Mouse (Mus musculus) CH12.LX (cell line): Measurements from ENCODE around the gene Ica1. TPM values are rescaled to one million over a fixed set of nuclear protein-coding genes. Genes with fewer than 3 reads are reported as not detected.

Experiments used
- DNase-seq: peaks from one replicate; pipeline ENCODE4 v3.0.0-alpha.2; 2013; ENCODE audit errors: extremely low read depth
- H3K27ac ChIP-seq: 2 replicates; pipeline ENCODE4 v1.5.1; 2012; ENCODE audit warnings: low read depth, mild to moderate bottlenecking, control low read depth, moderate library complexity; ENCODE audit not compliant: insufficient read depth
- H3K27me3 ChIP-seq: replicated peaks from 2 replicates; pipeline ENCODE3; 2012; ENCODE audit warnings: inconsistent platforms
- H3K36me3 ChIP-seq, 2 experiments: replicated peaks in 1 of 2; 2 replicates each; pipeline versions ENCODE3 to v1.6.1; 2012; ENCODE audit warnings: inconsistent platforms in 1 of 2, low read length in 1 of 2, mild to moderate bottlenecking in 1 of 2, mixed read lengths in 1 of 2, moderate library complexity in 1 of 2; ENCODE audit not compliant: control insufficient read depth in 1 of 2, insufficient read depth in 1 of 2
- H3K4me1 ChIP-seq, 2 experiments: 2 replicates each; pipeline ENCODE4 v1.6.1; 2012; ENCODE audit warnings: inconsistent platforms in 1 of 2, moderate library complexity in 1 of 2; ENCODE audit not compliant: insufficient read depth in 2 of 2, control insufficient read depth in 1 of 2
- H3K4me2 ChIP-seq: 2 replicates; pipeline ENCODE4 v1.6.1; 2012; ENCODE audit warnings: low read depth, mild to moderate bottlenecking, control low read depth; ENCODE audit not compliant: poor library complexity, insufficient read depth, severe bottlenecking
- H3K4me3 ChIP-seq, 3 experiments: fragments of 150-350 bp in 1 of 3; sonication (generic) in 1 of 3; replicated peaks in 1 of 3; 2 replicates each; pipeline versions ENCODE3 to v1.5.1; 2011 to 2012; ENCODE audit warnings: low read depth in 2 of 3, low read length in 2 of 3, mild to moderate bottlenecking in 2 of 3, moderate library complexity in 2 of 3, control low read depth in 1 of 3, improper control_type of control experiment in 1 of 3, inconsistent platforms in 1 of 3, mixed read lengths in 1 of 3; ENCODE audit not compliant: poor library complexity in 1 of 3
- H3K79me2 ChIP-seq: replicated peaks from 2 replicates; pipeline ENCODE4 v1.6.1; 2012; ENCODE audit warnings: mild to moderate bottlenecking, moderate library complexity; ENCODE audit not compliant: control insufficient read depth, poor library complexity, insufficient read depth, severe bottlenecking; ENCODE audit errors: extremely low read depth
- H3K9ac ChIP-seq: 2 replicates; pipeline ENCODE4 v1.6.1; 2012; ENCODE audit warnings: low read depth, mild to moderate bottlenecking, control low read depth, moderate library complexity; ENCODE audit not compliant: insufficient read depth
- H3K9me3 ChIP-seq: replicated peaks from 2 replicates; pipeline ENCODE3; 2012; ENCODE audit warnings: low read length, inconsistent platforms, mixed read lengths
- CHD2 ChIP-seq: IDR thresholded peaks from 2 replicates; pipeline ENCODE4 v1.6.1; 2011; ENCODE audit warnings: low read length, improper control_type of control experiment
- CTCF ChIP-seq, 2 experiments: IDR thresholded peaks in 1 of 2; conservative IDR thresholded peaks in 1 of 2; 2 replicates each; pipeline ENCODE4 v1.5.1; 2011 to 2012; ENCODE audit warnings: low read depth in 2 of 2, low read length in 2 of 2, improper control_type of control experiment in 1 of 2, inconsistent platforms in 1 of 2, mild to moderate bottlenecking in 1 of 2, moderate library complexity in 1 of 2
- ETS1 ChIP-seq: conservative IDR thresholded peaks from 2 replicates; pipeline ENCODE4 v1.6.1; 2012; ENCODE audit warnings: low read depth, mild to moderate bottlenecking, inconsistent platforms, low read length, improper control_type of control experiment, moderate library complexity
- HCFC1 ChIP-seq: IDR thresholded peaks from 2 replicates; pipeline ENCODE4 v1.6.1; 2012; ENCODE audit warnings: low read depth, mild to moderate bottlenecking, inconsistent platforms, low read length, improper control_type of control experiment
- JUN ChIP-seq: IDR thresholded peaks from 2 replicates; pipeline ENCODE4 v1.6.1; 2011; ENCODE audit warnings: low read depth, mild to moderate bottlenecking, low read length, improper control_type of control experiment, moderate library complexity; ENCODE audit not compliant: insufficient read depth
- MAX ChIP-seq: IDR thresholded peaks from 2 replicates; pipeline ENCODE4 v1.6.1; 2011; ENCODE audit warnings: low read length, improper control_type of control experiment
- MEF2A ChIP-seq: IDR thresholded peaks from 2 replicates; pipeline ENCODE4 v1.6.1; 2014; ENCODE audit warnings: low read depth, mild to moderate bottlenecking, inconsistent platforms, low read length, improper control_type of control experiment, borderline replicate concordance
- MXI1 ChIP-seq: IDR thresholded peaks from 2 replicates; pipeline ENCODE4 v1.6.1; 2011; ENCODE audit warnings: mild to moderate bottlenecking, low read depth, low read length, improper control_type of control experiment
- POLR2A ChIP-seq: IDR thresholded peaks from 2 replicates; pipeline ENCODE4 v1.6.1; 2011; ENCODE audit warnings: low read depth, mild to moderate bottlenecking, improper control_type of control experiment, low read length
- POLR2AphosphoS2 ChIP-seq: IDR thresholded peaks from 2 replicates; pipeline ENCODE4 v1.6.1; 2011; ENCODE audit warnings: low read depth, low read length, improper control_type of control experiment
- RCOR1 ChIP-seq: conservative IDR thresholded peaks from 2 replicates; pipeline ENCODE4 v1.6.1; 2012; ENCODE audit warnings: low read depth, mild to moderate bottlenecking, inconsistent platforms, low read length, improper control_type of control experiment
- SMC3 ChIP-seq: IDR thresholded peaks from 2 replicates; pipeline ENCODE4 v1.6.1; 2011; ENCODE audit warnings: low read depth, low read length, improper control_type of control experiment
- UBTF ChIP-seq: IDR thresholded peaks from 2 replicates; pipeline ENCODE4 v1.6.1; 2012; ENCODE audit warnings: low read depth, mild to moderate bottlenecking, inconsistent platforms, low read length, improper control_type of control experiment, moderate library complexity
- ZKSCAN1 ChIP-seq: IDR thresholded peaks from 2 replicates; pipeline ENCODE4 v1.6.1; 2012; ENCODE audit warnings: low read depth, inconsistent platforms, low read length, improper control_type of control experiment, borderline replicate concordance
- ZMIZ1 ChIP-seq: IDR thresholded peaks from 2 replicates; pipeline ENCODE4 v1.6.1; 2012; ENCODE audit warnings: low read depth, mild to moderate bottlenecking, inconsistent platforms, low read length, improper control_type of control experiment
- ZNF384 ChIP-seq: IDR thresholded peaks from 2 replicates; pipeline ENCODE4 v1.6.1; 2012; ENCODE audit warnings: low read depth, low read length, improper control_type of control experiment, inconsistent platforms
- dilution Hi-C: fragments of 300-500 bp; cut with MboI; formaldehyde crosslinking; loops from 2 replicates; pipeline ENCODE4 v1.14.3; 2020; ENCODE audit warnings: low sequenced_read_pairs; ENCODE audit not compliant: extremely low pct_unique_long_range_greater_than_20kb, extremely low pct_ligation_motif_present
- in situ Hi-C: fragments of 300-500 bp; cut with MboI; formaldehyde crosslinking; loops from 3 replicates; pipeline ENCODE4 v1.14.3; 2019; ENCODE audit warnings: low sequenced_read_pairs, low pct_ligation_motif_present, low pct_unique_long_range_greater_than_20kb, mixed read lengths
- polyA plus RNA-seq: library from polyadenylated mRNA; unstranded; fragments of >175 nt; gene quantifications from 2 replicates; pipeline ENCODE4 v1.2.1, GENCODE M21; 2012; ENCODE audit warnings: low read depth; ENCODE audit not compliant: insufficient read length
- total RNA-seq, 2 experiments: library from RNA; depleted of rRNA; stranded (reverse); fragments of 300-350 nt in 1 of 2; fragments of >200 nt in 1 of 2; gene quantifications; 2 replicates each; pipeline ENCODE4 v1.2.3; 2012 to 2014

Ica1 gene
- total and polyA plus RNA-seq, 3 experiments = 0.59 TPM; not detected in 2

DNA sequence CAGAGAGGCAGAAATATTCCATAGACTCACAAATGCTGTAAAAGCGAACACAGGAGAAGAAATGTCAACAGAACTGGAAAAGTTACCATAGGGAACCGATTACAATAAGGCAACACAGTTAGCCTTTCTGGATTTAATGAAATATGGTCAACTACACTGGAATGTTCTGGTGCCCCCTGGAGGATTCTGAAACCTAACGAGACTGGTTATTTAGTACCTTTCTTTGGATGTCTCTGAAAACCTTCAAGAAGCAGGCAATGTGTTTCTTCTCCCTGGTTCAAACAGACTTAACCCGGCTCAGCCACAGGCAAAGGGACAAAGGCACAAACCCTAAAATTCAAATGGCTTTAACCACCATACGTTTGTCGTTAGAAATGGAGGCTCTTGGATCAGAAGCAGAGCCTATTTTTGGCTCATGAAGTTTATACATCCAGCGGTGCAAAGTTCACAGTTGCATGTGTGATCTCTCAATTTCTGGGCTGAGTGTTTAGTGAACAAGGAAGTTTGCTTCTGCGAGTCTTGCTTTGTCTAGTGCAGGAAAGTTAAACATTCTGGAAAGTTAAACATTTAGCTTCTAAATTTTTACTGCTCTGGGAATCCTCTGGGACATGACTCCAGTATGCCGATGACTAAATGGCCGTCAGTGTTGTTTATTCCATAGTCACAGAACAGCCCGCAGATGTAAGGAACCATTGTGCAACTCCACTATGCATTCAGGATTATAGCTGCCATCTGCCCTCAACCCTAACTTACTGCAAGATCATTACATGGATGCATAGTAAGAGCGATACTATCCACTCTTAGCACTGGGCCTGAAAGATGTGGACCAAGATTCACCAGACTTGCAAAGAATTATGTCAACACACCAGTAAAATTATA lies 83.4 kb downstream of the Ica1 start (continued):
- TF ChIP-seq MAX = 0 out of 2 replicates have a peak, but pooled peaks have one; percentile 22

GRCm38 (mm10) chr6:8693926-8694635 lies 84.2 kb downstream of the Ica1 start:
- H3K9ac ChIP-seq = no peak overlapping the region
- H3K4me2 ChIP-seq = no peak overlapping the region
- no peaks in the 10 kb centered on the region for H3K27me3 ChIP-seq
- no peaks in the 10 kb centered on the region for H3K36me3 ChIP-seq
- DNase-seq = no peak
- peaks cover 11 to 36% of the 10 kb centered on the region in 2 experiments; a peak in 3 of 4 replicates for H3K4me1 ChIP-seq
- H3K27ac ChIP-seq = no peak overlapping the region
- in situ Hi-C loops = loop anchor here (10.0 to 25.0 kb wide), 2 partner anchors 49 to 407 kb away; no protein-coding TSS in a partner anchor
- dilution Hi-C loops = no loop called here
- H3K79me2 ChIP-seq = no peaks in the 10 kb centered on the region
- no peak for TF ChIP-seq CTCF (conservative IDR thresholded peaks at IDR 0.05 in 1 of 2, IDR thresholded peaks at IDR 0.05 in 1 of 2; ENCODE audit: low read depth in 2 of 2, low read length in 2 of 2)
- no peak for TF ChIP-seq CHD2
- TF ChIP-seq JUN = no peak
- no peak for TF ChIP-seq UBTF
- no peak for TF ChIP-seq MEF2A
- no peak for TF ChIP-seq ZKSCAN1
- TF ChIP-seq ETS1 = no peak
- no peak for TF ChIP-seq ZNF384
- no peak for TF ChIP-seq RCOR1
- TF ChIP-seq ZMIZ1 = no peak
- TF ChIP-seq POLR2AphosphoS2 = no peak
- TF ChIP-seq MXI1 = no peak
- no peaks in the 10 kb centered on the region for H3K9me3 ChIP-seq
- no peak overlapping the region for H3K4me3 ChIP-seq

DNA sequence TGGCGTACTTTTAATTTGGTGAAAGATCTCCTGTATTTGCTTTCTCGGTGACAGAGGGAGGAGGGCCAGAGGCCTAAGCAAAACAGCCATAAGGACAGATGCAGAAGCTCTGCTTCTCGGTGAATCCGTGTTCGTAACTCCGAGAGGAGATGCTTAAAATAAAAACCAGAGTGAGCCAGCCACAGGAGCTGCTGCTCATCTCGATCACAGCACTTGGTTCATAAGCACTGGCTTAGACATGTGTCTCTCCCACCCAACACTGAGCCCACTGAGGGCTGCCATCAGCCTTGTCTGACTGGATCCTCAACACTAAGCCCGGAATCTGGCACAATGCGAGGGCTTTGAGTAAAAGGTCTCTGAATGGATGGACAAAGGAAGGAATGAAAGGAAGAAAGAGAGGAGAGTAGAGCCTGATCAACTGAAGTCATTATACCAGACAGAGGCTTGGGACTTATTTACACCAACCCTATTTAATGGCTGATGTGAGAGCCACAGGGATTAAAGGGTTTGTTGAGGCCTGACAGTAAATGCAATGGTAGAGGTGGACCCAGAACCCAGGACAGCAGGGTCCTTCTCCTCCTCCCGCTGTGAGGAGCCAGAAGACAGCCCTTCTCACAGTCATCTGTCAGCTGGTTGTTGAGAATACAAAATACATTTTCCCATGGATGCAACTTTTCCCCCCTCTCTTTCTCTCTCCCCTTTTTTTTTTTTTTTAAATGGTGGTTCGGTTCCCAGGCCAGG lies 85.0 kb downstream of the Ica1 start:
- dilution Hi-C loops = no loop called here
- DNase-seq = no peak
- Histone ChIP-seq H3K4me2 (no peak overlapping the region), H3K4me1 (peaks cover 11 to 38% of the 10 kb centered on the region in 2 experiments; a peak in 3 of 4 replicates), H3K27me3 (no peaks in the 10 kb centered on the region), H3K27ac (no peak overlapping the region), H3K79me2 (no peaks in the 10 kb centered on the region), H3K9ac (no peak overlapping the region), H3K9me3 (no peaks in the 10 kb centered on the region), H3K4me3 (no peak overlapping the region), H3K36me3 (no peaks in the 10 kb centered on the region)
- TF ChIP-seq POLR2A = no peak
- no peak for TF ChIP-seq UBTF
- TF ChIP-seq SMC3 = no peak
- TF ChIP-seq HCFC1 = no peak
- no peak for TF ChIP-seq MXI1
- in situ Hi-C loops = loop anchor here (10.0 to 25.0 kb wide), 2 partner anchors 49 to 406 kb away; no protein-coding TSS in a partner anchor
